Mouse (Mus musculus) lung, postnatal 0 days (tissue): ENCODE data around the gene Slc30a7. TPM values are rescaled to one million over a fixed set of nuclear protein-coding genes. Genes with fewer than 3 reads are reported as not detected.

Experiments used
- ATAC-seq: fragments of 200-750 bp; cut with Nextera tagmentation; 2 replicates; pipeline ENCODE4 v1.8.0; 2017; ENCODE audit warnings: moderate library complexity
- DNase-seq: peaks from one replicate; pipeline ENCODE4 v3.0.0-alpha.2; 2016; ENCODE audit warnings: low spot score
- H3K27ac ChIP-seq: fragments of 300-500 bp; sonication (generic); 2 replicates; pipeline ENCODE4 v1.5.1; 2014; ENCODE audit warnings: antibody characterized with exemption, mild to moderate bottlenecking, low read length, mixed read lengths
- H3K27me3 ChIP-seq: fragments of 300-500 bp; sonication (generic); replicated peaks from 2 replicates; pipeline ENCODE4 v1.6.1; 2014; ENCODE audit warnings: low read length, mixed read lengths; ENCODE audit not compliant: insufficient read depth
- H3K36me3 ChIP-seq: fragments of 300-500 bp; sonication (generic); 2 replicates; pipeline ENCODE4 v1.6.1; 2014; ENCODE audit warnings: low read length, mixed read lengths; ENCODE audit not compliant: insufficient read depth
- H3K4me1 ChIP-seq: fragments of 300-500 bp; sonication (generic); 2 replicates; pipeline ENCODE4 v1.6.1; 2014; ENCODE audit warnings: antibody characterized with exemption, low read depth, low read length, mixed read lengths; ENCODE audit not compliant: insufficient read depth
- H3K4me2 ChIP-seq: fragments of 300-500 bp; sonication (generic); replicated peaks from 2 replicates; pipeline ENCODE4 v1.6.1; 2014; ENCODE audit warnings: low read depth, mild to moderate bottlenecking, low read length, moderate library complexity, mixed read lengths
- H3K4me3 ChIP-seq: fragments of 300-500 bp; sonication (generic); 2 replicates; pipeline ENCODE4 v1.5.1; 2014; ENCODE audit warnings: low read depth, low read length
- H3K9ac ChIP-seq: fragments of 300-500 bp; sonication (generic); replicated peaks from 2 replicates; pipeline ENCODE4 v1.6.1; 2014; ENCODE audit warnings: low read depth, mild to moderate bottlenecking
- H3K9me3 ChIP-seq: fragments of 300-500 bp; sonication (generic); 2 replicates; pipeline ENCODE4 v1.6.1; 2016; ENCODE audit warnings: low read length, mixed read lengths
- CTCF ChIP-seq: IDR thresholded peaks from 2 replicates; pipeline ENCODE4 v1.5.1; 2016; ENCODE audit warnings: antibody characterized with exemption, mild to moderate bottlenecking
- EP300 ChIP-seq: IDR thresholded peaks from 2 replicates; pipeline ENCODE4 v1.6.1; 2016; ENCODE audit warnings: antibody characterized with exemption, mild to moderate bottlenecking, control low read depth
- WGBS: fragments of 180-500 bp; shearing (Covaris S2); extraction: QIAGEN DNeasy Blood & Tissue Kit; methylation state at CpG from one replicate; pipeline ENCODE4 v1.1.7; 2014; 5-methylcytosine and 5-hydroxymethylcytosine counted together
- polyA plus RNA-seq: library from polyadenylated mRNA; unstranded; fragments of >200 nt; fragmentation: Nextera tagmentation; extraction: Ambion mirVana; gene quantifications from 2 replicates; pipeline ENCODE4 v1.2.1, GENCODE M21; 2015

Gene Slc30a7
- polyA plus RNA-seq, 1 experiment from 2014 or later = 29.0 TPM

GRCm38 (mm10) chr3:115979000-115979399, 28.2 kb downstream of the Slc30a7 start:
- Histone ChIP-seq H3K27me3 (no peaks in the 10 kb centered on the region), H3K27ac (no peak overlapping the region), H3K9ac (no peak overlapping the region), H3K4me2 (no peak overlapping the region), H3K4me1 (no peaks in the 10 kb centered on the region), H3K4me3 (no peak overlapping the region), H3K36me3 (peaks cover 28% of the 10 kb centered on the region), H3K9me3 (no peaks in the 10 kb centered on the region)
- DNase-seq (peak; percentile 72), ATAC-seq (no peak)
- 11% methylated on average over 1 of the region's 1 CpGs for WGBS
- peak; percentile 54 for TF ChIP-seq CTCF
- no peak for TF ChIP-seq EP300

GRCm38 (mm10) chr3:115974995-115975394, 32.2 kb downstream of the Slc30a7 start:
- H3K9me3 ChIP-seq = no peaks in the 10 kb centered on the region
- peaks cover 17% of the 10 kb centered on the region; the same call in 1 of the 2 replicates for H3K36me3 ChIP-seq
- H3K9ac ChIP-seq = no peak overlapping the region
- ATAC-seq (no peak), DNase-seq (no peak)
- WGBS = 92% methylated on average over 10 of the region's 10 CpGs
- no peak overlapping the region for H3K4me2 ChIP-seq
- H3K27ac ChIP-seq = no peak overlapping the region
- TF ChIP-seq CTCF (no peak), EP300 (no peak)
- H3K4me1 ChIP-seq = no peaks in the 10 kb centered on the region
- H3K4me3 ChIP-seq = no peak overlapping the region
- H3K27me3 ChIP-seq = no peaks in the 10 kb centered on the region

GRCm38 (mm10) chr3:115974228-115974627, 33.0 kb downstream of the Slc30a7 start:
- ATAC-seq (no peak), DNase-seq (no peak)
- H3K9me3 ChIP-seq = no peaks in the 10 kb centered on the region
- WGBS = 89% methylated on average over 6 of the region's 6 CpGs
- H3K4me1 ChIP-seq = no peaks in the 10 kb centered on the region
- H3K9ac ChIP-seq = no peak overlapping the region
- TF ChIP-seq EP300 = no peak
- no peak for TF ChIP-seq CTCF
- no peak overlapping the region for H3K27ac ChIP-seq
- H3K36me3 ChIP-seq = 0 out of 2 replicates have a peak, but pooled peaks cover 13% of the 10 kb centered on the region
- no peaks in the 10 kb centered on the region for H3K27me3 ChIP-seq
- no peak overlapping the region for H3K4me2 ChIP-seq
- H3K4me3 ChIP-seq = no peak overlapping the region

- Histone ChIP-seq H3K36me3 (0 out of 2 replicates have a peak, but pooled peaks cover 7% of the 10 kb centered on the region), H3K27ac (no peak overlapping the region), H3K4me3 (no peak overlapping the region), H3K4me2 (no peak overlapping the region), H3K4me1 (no peaks in the 10 kb centered on the region), H3K9me3 (no peaks in the 10 kb centered on the region), H3K27me3 (no peaks in the 10 kb centered on the region), H3K9ac (no peak overlapping the region)
- no peak for ATAC-seq
- 85% methylated on average over 14 of the region's 14 CpGs for WGBS
- no peak for DNase-seq
- TF ChIP-seq CTCF = no peak
- TF ChIP-seq EP300 = no peak
Observed at GRCm38 (mm10) chr3:115971891-115972646, 35.1 kb downstream of the Slc30a7 start.

- no peaks in the 10 kb centered on the region for H3K4me1 ChIP-seq
- no peak overlapping the region for H3K9ac ChIP-seq
- H3K27ac ChIP-seq = no peak overlapping the region
- ATAC-seq (no peak), DNase-seq (no peak)
- no peaks in the 10 kb centered on the region for H3K27me3 ChIP-seq
- TF ChIP-seq EP300 (no peak), CTCF (no peak)
- 0 out of 2 replicates have a peak, but pooled peaks cover 7% of the 10 kb centered on the region for H3K36me3 ChIP-seq
- no peak overlapping the region for H3K4me3 ChIP-seq
- no peak overlapping the region for H3K4me2 ChIP-seq
- H3K9me3 ChIP-seq = no peaks in the 10 kb centered on the region
- whole genome bisulfite sequencing = 94% methylated on average over 20 of the region's 20 CpGs
Observed at GRCm38 (mm10) chr3:115971045-115971785, 36.0 kb downstream of the Slc30a7 start.

GRCm38 (mm10) chr3:115968745-115969530, 38.3 kb downstream of the Slc30a7 start:
- no peak overlapping the region for H3K27ac ChIP-seq

More at GRCm38 (mm10) chr3:115968745-115969530, 38.3 kb downstream of the Slc30a7 start:
- WGBS = 85% methylated on average over 10 of the region's 10 CpGs
- TF ChIP-seq CTCF = no peak
- no peak for TF ChIP-seq EP300
- Histone ChIP-seq H3K4me2 (no peak overlapping the region), H3K9me3 (no peaks in the 10 kb centered on the region), H3K36me3 (0 out of 2 replicates have a peak, but pooled peaks cover under 1% of the 10 kb centered on the region), H3K4me1 (no peaks in the 10 kb centered on the region), H3K4me3 (no peak overlapping the region), H3K9ac (no peak overlapping the region), H3K27me3 (no peaks in the 10 kb centered on the region)
- peak; percentile 70 for DNase-seq
- ATAC-seq = peak; percentile 92
